Mouse (Mus musculus) stomach, postnatal 0 days (tissue): ENCODE measurements around the gene Mroh2a. TPM values are rescaled to one million over a fixed set of nuclear protein-coding genes. Genes with fewer than 3 reads are reported as not detected.

Source experiments
- ATAC-seq: fragments of 200-750 bp; cut with Nextera tagmentation; 2 replicates; pipeline ENCODE4 v1.8.0; 2017; ENCODE audit not compliant: low FRiP score, low TSS enrichment
- DNase-seq: peaks from one replicate; pipeline ENCODE4 v3.0.0-alpha.2; 2016; ENCODE audit warnings: low spot score
- H3K27ac ChIP-seq: fragments of 300-500 bp; sonication (generic); replicated peaks from 2 replicates; pipeline ENCODE4 v1.5.1; 2014; ENCODE audit warnings: mild to moderate bottlenecking, control low read depth
- H3K27me3 ChIP-seq: fragments of 300-500 bp; sonication (generic); 2 replicates; pipeline ENCODE4 v1.6.1; 2014; ENCODE audit warnings: low read length; ENCODE audit not compliant: control insufficient read depth, insufficient read depth
- H3K36me3 ChIP-seq: fragments of 300-500 bp; sonication (generic); 2 replicates; pipeline ENCODE4 v1.6.1; 2014; ENCODE audit warnings: low read length, mixed read lengths; ENCODE audit not compliant: control insufficient read depth, insufficient read depth
- H3K4me1 ChIP-seq: fragments of 300-500 bp; sonication (generic); replicated peaks from 2 replicates; pipeline ENCODE4 v1.6.1; 2014; ENCODE audit warnings: antibody characterized with exemption; ENCODE audit not compliant: control insufficient read depth, insufficient read depth
- H3K4me2 ChIP-seq: fragments of 300-500 bp; sonication (generic); replicated peaks from 2 replicates; pipeline ENCODE4 v1.6.1; 2014; ENCODE audit warnings: low read depth, mild to moderate bottlenecking, control low read depth, moderate library complexity
- H3K4me3 ChIP-seq: fragments of 300-500 bp; sonication (generic); 2 replicates; pipeline ENCODE4 v1.5.1; 2014; ENCODE audit warnings: low read depth, low read length, control low read depth
- H3K9ac ChIP-seq: fragments of 300-500 bp; sonication (generic); 2 replicates; pipeline ENCODE4 v1.6.1; 2014; ENCODE audit warnings: mild to moderate bottlenecking, low read length, control low read depth, mixed read lengths
- H3K9me3 ChIP-seq: fragments of 300-500 bp; sonication (generic); 2 replicates; pipeline ENCODE4 v1.6.1; 2016; ENCODE audit warnings: low read length; ENCODE audit not compliant: control insufficient read depth
- CTCF ChIP-seq: IDR thresholded peaks from 2 replicates; pipeline ENCODE4 v1.5.1; 2016; ENCODE audit warnings: antibody characterized with exemption, low read depth, mild to moderate bottlenecking, moderate library complexity
- EP300 ChIP-seq: optimal IDR thresholded peaks from 2 replicates; pipeline ENCODE3; 2016; ENCODE audit warnings: antibody characterized with exemption
- WGBS: fragments of 180-500 bp; shearing (Covaris S2); extraction: QIAGEN DNeasy Blood & Tissue Kit; methylation state at CpG from one replicate; pipeline ENCODE4 v1.1.7; 2014; 5-methylcytosine and 5-hydroxymethylcytosine counted together
- polyA plus RNA-seq: library from polyadenylated mRNA; unstranded; fragments of >200 nt; fragmentation: Nextera tagmentation; extraction: Ambion mirVana; gene quantifications from 2 replicates; pipeline ENCODE4 v1.2.1, GENCODE M21; 2015

The Mroh2a gene
- polyA plus RNA-seq, 1 experiment from 2014 or later = 0.84 TPM

DNA sequence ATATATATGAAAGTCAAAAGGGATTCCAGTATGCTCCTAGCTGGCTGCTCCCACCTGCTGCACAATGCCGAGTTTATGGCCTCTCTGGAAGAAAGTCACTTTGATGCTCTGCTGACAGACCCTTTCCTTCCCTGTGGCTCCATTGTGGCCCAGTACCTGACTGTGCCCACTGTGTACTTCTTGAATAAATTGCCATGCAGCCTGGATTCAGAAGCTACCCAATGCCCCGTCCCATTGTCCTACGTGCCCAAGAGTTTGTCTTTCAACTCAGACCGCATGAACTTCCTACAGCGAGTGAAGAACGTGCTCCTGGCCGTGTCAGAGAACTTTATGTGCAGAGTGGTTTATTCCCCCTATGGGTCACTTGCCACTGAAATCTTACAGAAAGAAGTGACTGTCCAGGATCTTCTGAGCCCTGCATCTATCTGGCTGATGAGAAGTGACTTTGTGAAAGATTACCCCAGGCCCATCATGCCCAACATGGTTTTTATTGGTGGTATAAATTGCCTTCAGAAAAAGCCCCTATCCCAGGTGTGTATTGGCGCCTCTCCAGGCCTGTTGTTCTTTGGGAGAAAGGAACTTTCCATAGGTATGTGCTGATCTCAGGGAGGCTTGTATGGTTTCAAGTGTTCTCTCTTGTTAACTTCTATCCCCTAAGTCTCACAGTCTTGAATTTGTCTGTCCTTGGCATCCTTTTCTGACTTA, 14.3 kb upstream of the Mroh2a start:
- TF ChIP-seq CTCF (no peak), EP300 (no peak)
- Histone ChIP-seq H3K27me3 (no peaks in the 10 kb centered on the region), H3K4me3 (no peak overlapping the region), H3K9me3 (peaks cover 30% of the 10 kb centered on the region), H3K36me3 (no peaks in the 10 kb centered on the region), H3K4me2 (no peak overlapping the region), H3K4me1 (no peaks in the 10 kb centered on the region), H3K27ac (no peak overlapping the region), H3K9ac (no peak overlapping the region)
- ATAC-seq (0 out of 2 replicates have a peak, but pooled peaks have one; percentile 3), DNase-seq (no peak)
- WGBS = 58% methylated on average over 8 of the region's 8 CpGs

DNA sequence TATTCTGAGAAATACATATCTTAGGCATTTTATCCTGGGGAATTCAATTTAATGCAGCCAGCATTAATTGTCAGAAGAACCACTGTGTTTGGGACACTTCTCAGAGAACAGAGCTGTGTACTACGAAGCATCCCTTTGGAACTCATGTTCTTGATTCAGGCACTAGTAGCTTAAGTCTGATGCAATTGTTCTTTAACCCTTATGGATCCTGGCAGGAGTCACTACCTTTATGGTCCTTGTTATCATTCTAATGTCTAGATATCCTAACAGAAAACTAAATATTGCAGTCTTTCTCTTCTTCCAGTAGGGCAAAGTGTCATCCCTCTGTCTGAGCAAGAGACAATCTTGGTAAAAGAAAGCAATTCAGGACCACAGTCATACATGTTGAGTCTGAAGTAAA, 13.7 kb upstream of the Mroh2a start:
- Histone ChIP-seq H3K4me1 (no peaks in the 10 kb centered on the region), H3K27me3 (no peaks in the 10 kb centered on the region), H3K4me2 (no peak overlapping the region), H3K36me3 (no peaks in the 10 kb centered on the region), H3K9me3 (peaks cover 30% of the 10 kb centered on the region), H3K4me3 (no peak overlapping the region), H3K27ac (no peak overlapping the region), H3K9ac (no peak overlapping the region)
- DNase-seq (no peak), ATAC-seq (no peak)
- WGBS = 69% methylated on average over 1 of the region's 1 CpGs
- TF ChIP-seq EP300 (no peak), CTCF (no peak)

DNA sequence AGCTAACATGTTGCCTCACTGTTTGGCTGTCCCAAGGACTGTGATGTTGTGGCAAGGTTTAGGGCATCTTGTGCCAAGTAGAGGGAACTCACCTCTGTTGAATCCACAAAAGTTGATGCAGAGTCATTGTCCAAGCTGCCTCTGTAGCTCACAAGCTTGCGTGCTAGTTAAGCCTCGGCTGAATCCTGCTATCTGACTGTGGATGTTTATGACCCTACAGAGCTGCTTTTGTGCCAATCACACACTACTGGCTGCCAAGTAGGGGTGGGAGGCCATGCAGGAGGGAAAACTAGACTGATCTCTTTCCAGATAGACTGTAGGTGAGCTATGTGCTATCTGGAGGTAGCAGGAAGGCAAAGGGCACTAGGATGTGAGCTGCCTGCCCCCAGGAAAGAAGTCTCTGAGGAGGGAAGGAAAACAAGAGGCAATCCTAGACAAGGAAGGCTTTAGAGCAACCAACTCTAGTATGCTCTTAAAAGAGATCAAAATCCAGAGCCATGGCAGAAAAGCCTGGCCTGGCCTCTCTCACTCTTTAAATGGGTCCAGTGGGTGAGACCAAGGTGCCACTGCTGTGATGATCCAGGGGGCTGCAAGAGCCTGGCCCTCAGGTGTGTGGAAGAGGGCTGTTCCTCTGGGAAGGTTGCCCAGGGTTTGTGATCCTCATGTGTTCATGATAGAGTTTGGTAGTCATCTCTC, 12.9 kb upstream of the Mroh2a start:
- Histone ChIP-seq H3K27me3 (no peaks in the 10 kb centered on the region), H3K9ac (no peak overlapping the region), H3K4me2 (no peak overlapping the region), H3K9me3 (peaks cover 30% of the 10 kb centered on the region), H3K36me3 (no peaks in the 10 kb centered on the region), H3K27ac (no peak overlapping the region), H3K4me1 (no peaks in the 10 kb centered on the region), H3K4me3 (no peak overlapping the region)
- ATAC-seq (peak; percentile 13; the same call in 1 of the 2 replicates), DNase-seq (peak; percentile 42)
- TF ChIP-seq EP300 (no peak), CTCF (no peak)
- 78% methylated on average over 2 of the region's 2 CpGs for WGBS

DNA sequence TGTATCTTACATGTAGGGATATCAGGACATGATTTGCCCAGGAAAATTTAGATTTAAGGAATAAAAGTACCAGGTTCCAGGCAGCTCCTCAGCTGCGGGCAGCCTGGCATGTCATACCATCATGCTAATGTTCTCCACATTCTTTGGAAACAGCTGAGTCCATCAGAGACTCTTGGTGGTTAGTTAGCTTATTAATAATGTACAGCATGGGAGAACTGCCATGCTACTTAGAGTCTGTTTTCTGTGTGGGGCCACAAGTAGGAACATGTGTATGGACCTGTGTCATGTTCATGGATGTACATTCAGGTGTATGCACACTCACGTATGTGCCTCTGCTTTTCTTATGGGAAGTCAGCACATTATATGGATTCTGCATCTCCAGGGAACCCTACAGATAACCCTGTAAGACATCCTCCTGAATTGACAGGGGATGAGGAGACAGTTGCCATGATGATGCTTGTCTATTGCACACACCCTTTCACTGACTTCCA, 12.3 kb upstream of the Mroh2a start:
- Histone ChIP-seq H3K4me1 (no peaks in the 10 kb centered on the region), H3K4me3 (no peak overlapping the region), H3K27ac (no peak overlapping the region), H3K4me2 (no peak overlapping the region), H3K36me3 (no peaks in the 10 kb centered on the region), H3K27me3 (no peaks in the 10 kb centered on the region), H3K9ac (no peak overlapping the region), H3K9me3 (peaks cover 30% of the 10 kb centered on the region)
- DNase-seq = no peak
- TF ChIP-seq CTCF = no peak
- no peak for TF ChIP-seq EP300
- WGBS = 71% methylated on average over 2 of the region's 2 CpGs
- no peak for ATAC-seq

DNA sequence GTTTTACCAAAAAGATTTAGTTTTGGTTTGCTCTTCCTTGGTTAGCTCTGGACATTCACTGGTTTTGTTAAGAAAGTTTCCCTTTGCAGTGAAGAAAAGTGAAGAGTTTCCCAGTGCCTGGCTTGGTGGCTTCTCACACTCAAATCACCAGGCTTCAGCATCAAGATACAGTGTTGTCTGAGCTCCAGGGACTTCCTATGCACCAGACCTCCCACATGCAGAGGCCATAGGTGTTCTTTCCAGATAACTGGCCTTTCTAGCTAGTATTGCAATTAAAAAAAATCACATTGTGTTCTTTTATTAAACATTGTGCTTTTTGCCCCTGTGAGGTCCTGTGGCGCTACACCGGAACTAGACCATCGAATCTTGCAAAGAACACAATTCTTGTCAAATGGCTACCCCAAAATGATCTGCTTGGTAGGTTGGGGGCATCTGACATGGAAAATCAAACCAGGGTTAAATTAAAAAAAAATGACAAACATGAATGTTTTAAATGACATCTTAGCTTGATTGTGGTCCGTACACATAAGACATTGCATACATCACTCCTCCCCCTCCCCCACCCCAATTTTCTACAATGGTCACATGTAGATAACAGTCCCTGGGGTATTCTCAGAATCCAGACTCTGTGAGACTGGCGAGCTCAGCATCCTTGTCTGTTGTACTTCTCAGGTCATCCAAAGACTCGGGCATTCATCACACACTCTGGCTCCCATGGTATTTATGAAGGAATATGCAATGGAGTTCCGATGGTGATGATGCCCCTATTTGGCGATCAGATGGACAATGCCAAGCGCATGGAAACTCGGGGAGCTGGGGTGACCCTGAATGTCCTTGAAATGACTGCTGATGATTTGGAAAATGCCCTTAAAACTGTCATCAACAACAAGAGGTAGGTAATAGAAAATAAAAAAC, 11.1 kb upstream of the Mroh2a start:
- TF ChIP-seq CTCF (no peak), EP300 (no peak)
- no peak overlapping the region for H3K9ac ChIP-seq
- no peak overlapping the region for H3K4me2 ChIP-seq
- H3K9me3 ChIP-seq = peaks cover 30% of the 10 kb centered on the region
- WGBS = 65% methylated on average over 10 of the region's 10 CpGs
- no peak overlapping the region for H3K4me3 ChIP-seq
- H3K27ac ChIP-seq = no peak overlapping the region
- H3K4me1 ChIP-seq = no peaks in the 10 kb centered on the region
- ATAC-seq (no peak), DNase-seq (no peak)
- H3K27me3 ChIP-seq = no peaks in the 10 kb centered on the region
- H3K36me3 ChIP-seq = no peaks in the 10 kb centered on the region
